Mouse (Mus musculus) erythroblast, embryonic 14.5 days (primary cell): ENCODE data around the gene Gm10642.

Experiments
- GATA1 ChIP-seq: IDR thresholded peaks from 2 replicates; pipeline ENCODE4 v1.6.1; 2012; ENCODE audit warnings: low read length, inconsistent platforms, mixed read lengths
- TAL1 ChIP-seq: IDR thresholded peaks from 3 replicates; pipeline ENCODE4 v1.6.1; 2012; ENCODE audit warnings: low read length, inconsistent platforms, mixed read lengths

DNA sequence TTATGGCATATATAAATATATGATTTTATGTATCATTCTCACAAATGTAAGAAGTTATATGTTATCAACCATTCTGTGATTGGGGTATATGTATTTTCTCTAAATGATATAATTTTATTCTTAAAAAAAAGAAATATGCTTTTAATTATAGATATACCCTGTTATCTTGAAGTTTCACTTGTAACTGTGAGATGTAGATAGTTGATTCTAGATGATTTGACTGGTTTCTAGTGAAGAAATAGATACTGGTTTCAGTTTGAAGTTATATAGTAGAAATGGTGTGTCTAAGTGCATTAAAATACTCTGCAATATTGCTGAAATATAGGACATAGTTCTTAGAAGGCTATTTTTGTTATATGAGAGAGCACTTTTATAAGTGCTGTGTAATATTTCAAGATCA lies 34.5 kb downstream of the Gm10642 start:
- TF ChIP-seq GATA1: no peak
- no peak for TF ChIP-seq TAL1
